Mouse (Mus musculus) spleen, adult 2 months (tissue): ENCODE measurements around the gene Arid1a.

ENCODE experiments used
- CTCF ChIP-seq: fragments of 200-500 bp; IDR thresholded peaks from 2 replicates; pipeline ENCODE4 v1.5.1; 2011; ENCODE audit warnings: mild to moderate bottlenecking, inconsistent platforms; ENCODE audit not compliant: insufficient read depth, insufficient read length, insufficient replicate concordance; ENCODE audit errors: extremely low read depth
- POLR2A ChIP-seq: fragments of 200-500 bp; IDR thresholded peaks from 2 replicates; pipeline ENCODE4 v1.6.1; 2011; ENCODE audit warnings: low read depth, low read length, inconsistent platforms

DNA sequence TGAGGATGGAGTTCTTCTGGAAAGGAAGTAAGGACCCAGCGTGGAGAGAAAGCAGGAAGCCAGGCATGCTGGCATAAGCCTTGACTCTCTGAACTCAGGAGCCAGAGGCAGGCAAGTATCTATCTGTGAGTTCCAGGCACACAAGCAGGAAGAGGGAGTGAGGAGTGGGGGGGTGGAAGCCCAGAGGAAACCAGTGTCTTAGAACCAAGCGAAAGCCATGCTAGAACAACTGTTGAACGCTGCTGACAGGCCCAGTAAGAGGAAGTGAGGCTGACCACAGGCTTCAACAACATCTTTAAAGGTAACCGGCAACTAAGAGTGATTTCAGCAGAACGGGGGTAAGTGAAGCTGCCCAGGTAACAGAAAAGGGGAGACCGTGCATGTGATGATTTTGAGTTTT is 90.4 kb downstream of the Arid1a start:
- TF ChIP-seq CTCF (no peak), POLR2A (no peak)
